Mouse (Mus musculus): ENCODE measurements around the gene Lima1.

Lima1 gene

GRCm38 (mm10) chr15:99807776-99808735 is 67.2 kb downstream of the Lima1 start:
- ChIA-PET POLR2A (interaction anchor here in 2 of 4 experiments (0.5 to 3.9 kb wide), 13 partner anchors 8 to 154 kb away, joined by 3 to 26 read pairs (median 5); partner anchors contain the start of gene Lima1 (in 1 of the 2)), CTCF (interaction anchor here in 1 of 4 experiments (1.1 kb wide), 2 partner anchors 71 to 96 kb away, joined by 3 to 5 read pairs; no protein-coding TSS in a partner anchor)

GRCm38 (mm10) chr15:99806171-99806570 is 69.1 kb downstream of the Lima1 start:
- POLR2A ChIA-PET = interaction anchor here (0.5 to 3.9 kb wide), 26 partner anchors 9 to 385 kb away, joined by 3 to 26 read pairs (median 4); partner anchors contain the start of genes Cox14 (in 1 of the 4) and Lima1 (in 1 of the 4)
- CTCF ChIA-PET = interaction anchor here in 3 of 4 experiments (0.7 to 1.5 kb wide), 7 partner anchors 9 to 428 kb away, joined by 3 read pairs; no protein-coding TSS in a partner anchor

- CTCF ChIA-PET = interaction anchor here in 3 of 4 experiments (0.7 to 1.5 kb wide), 6 partner anchors 9 to 428 kb away, joined by 3 read pairs; no protein-coding TSS in a partner anchor
- POLR2A ChIA-PET = interaction anchor here in 3 of 4 experiments (0.6 to 3.9 kb wide), 24 partner anchors 9 to 932 kb away, joined by 3 to 26 read pairs (median 4); partner anchors contain the start of genes Cox14 (in 1 of the 3) and Lima1 (in 1 of the 3)
Observed at GRCm38 (mm10) chr15:99805673-99806072, 69.6 kb downstream of the Lima1 start.

GRCm38 (mm10) chr15:99803186-99803644 is 72.0 kb downstream of the Lima1 start:
- POLR2A ChIA-PET = interaction anchor here in 3 of 4 experiments (0.7 to 2.2 kb wide), 16 partner anchors 10 to 170 kb away, joined by 3 to 10 read pairs (median 4); no protein-coding TSS in a partner anchor

GRCm38 (mm10) chr15:99801885-99802572 is 73.2 kb downstream of the Lima1 start:
- CTCF ChIA-PET = no interaction called here
- POLR2A ChIA-PET = interaction anchor here in 2 of 4 experiments (0.8 to 1.7 kb wide), 4 partner anchors 9 to 24 kb away, joined by 3 to 4 read pairs (median 4); no protein-coding TSS in a partner anchor

More at GRCm38 (mm10) chr15:99803186-99803644, 72.0 kb downstream of the Lima1 start:
- CTCF ChIA-PET = interaction anchor here in 2 of 4 experiments (0.6 to 1.4 kb wide), 4 partner anchors 9 to 36 kb away, joined by 3 to 6 read pairs (median 4); no protein-coding TSS in a partner anchor

GRCm38 (mm10) chr15:99799706-99800105 is 75.5 kb downstream of the Lima1 start:
- POLR2A ChIA-PET = interaction anchor here in 3 of 4 experiments (0.5 to 1.8 kb wide), 8 partner anchors 9 to 94 kb away, joined by 3 to 6 read pairs (median 3); partner anchors contain the start of genes Cox14 (in 1 of the 3) and Gm17349 (in 1 of the 3)
- CTCF ChIA-PET = interaction anchor here in 1 of 4 experiments (0.6 to 1.5 kb wide), 2 partner anchors 105 to 778 kb away, joined by 5 to 6 read pairs; no protein-coding TSS in a partner anchor

GRCm38 (mm10) chr15:99797898-99798297 is 77.4 kb downstream of the Lima1 start:
- ChIA-PET CTCF (interaction anchor here in 2 of 4 experiments (0.6 to 1.2 kb wide), 4 partner anchors 31 to 603 kb away, joined by 3 to 5 read pairs (median 3); partner anchors contain the start of gene Cox14 (in 1 of the 2)), POLR2A (interaction anchor here in 3 of 4 experiments (0.6 to 1.4 kb wide), 8 partner anchors 9 to 854 kb away, joined by 3 to 11 read pairs (median 4); partner anchors contain the start of gene Racgap1 (in 1 of the 3))

GRCm38 (mm10) chr15:99796735-99797134 is 78.5 kb downstream of the Lima1 start:
- ChIA-PET CTCF (interaction anchor here in 3 of 4 experiments (0.7 to 1.9 kb wide), 3 partner anchors 90 to 201 kb away, joined by 3 to 5 read pairs (median 4); no protein-coding TSS in a partner anchor), POLR2A (interaction anchor here in 2 of 4 experiments (0.5 to 1.4 kb wide), 2 partner anchors 10 to 78 kb away, joined by 3 to 5 read pairs; no protein-coding TSS in a partner anchor)

GRCm38 (mm10) chr15:99796066-99796465 is 79.2 kb downstream of the Lima1 start:
- ChIA-PET POLR2A (interaction anchor here in 1 of 4 experiments (1.1 to 1.5 kb wide), 2 partner anchors 78 to 83 kb away, joined by 3 read pairs; no protein-coding TSS in a partner anchor), CTCF (interaction anchor here in 1 of 4 experiments (1.9 kb wide), 1 partner anchor 200 kb away, joined by 4 read pairs; no protein-coding TSS in a partner anchor)

- ChIA-PET POLR2A (interaction anchor here (0.7 to 4.0 kb wide), 32 partner anchors 8 to 509 kb away, joined by 3 to 20 read pairs (median 4); partner anchors contain the start of genes Aqp6 (in 1 of the 4), Cox14 (in 1 of the 4) and Lima1 (in 1 of the 4)), CTCF (interaction anchor here (0.6 to 1.7 kb wide), 12 partner anchors 14 to 196 kb away, joined by 3 to 7 read pairs (median 4); partner anchors contain the start of genes Cox14 (in 2 of the 4) and Gm17349 (in 1 of the 4))
Observed at GRCm38 (mm10) chr15:99792221-99792815, 82.9 kb downstream of the Lima1 start.

GRCm38 (mm10) chr15:99791003-99791402 is 84.3 kb downstream of the Lima1 start:
- CTCF ChIA-PET = interaction anchor here in 3 of 4 experiments (0.6 to 1.5 kb wide), 6 partner anchors 85 to 1263 kb away, joined by 3 to 4 read pairs (median 4); partner anchors contain the start of gene Gm17349 (in 1 of the 3)
- POLR2A ChIA-PET = interaction anchor here in 3 of 4 experiments (0.6 to 4.0 kb wide), 26 partner anchors 8 to 181 kb away, joined by 3 to 20 read pairs (median 4); partner anchors contain the start of genes Cers5 (in 1 of the 3), Cox14 (in 1 of the 3) and Lima1 (in 1 of the 3)

GRCm38 (mm10) chr15:99790464-99790863 is 84.8 kb downstream of the Lima1 start:
- ChIA-PET POLR2A (interaction anchor here in 3 of 4 experiments (0.9 to 2.4 kb wide), 8 partner anchors 12 to 84 kb away, joined by 3 to 15 read pairs (median 4); partner anchors contain the start of gene Lima1 (in 1 of the 3)), CTCF (no interaction called here)

GRCm38 (mm10) chr15:99787625-99788120 is 87.6 kb downstream of the Lima1 start:
- ChIA-PET CTCF (no interaction called here), POLR2A (interaction anchor here in 1 of 4 experiments (0.8 to 1.2 kb wide), 4 partner anchors 9 to 701 kb away, joined by 3 to 5 read pairs (median 4); no protein-coding TSS in a partner anchor)

- CTCF ChIA-PET = interaction anchor here (0.5 to 2.0 kb wide), 36 partner anchors 10 to 193 kb away, joined by 3 to 20 read pairs (median 3); partner anchors contain the start of gene Cox14 (in 2 of the 4)
- POLR2A ChIA-PET = interaction anchor here (0.7 to 3.8 kb wide), 26 partner anchors 8 to 183 kb away, joined by 3 to 21 read pairs (median 4); partner anchors contain the start of gene Cox14 (in 2 of the 4)
Observed at GRCm38 (mm10) chr15:99778677-99779335, 96.5 kb downstream of the Lima1 start.

GRCm38 (mm10) chr15:99778148-99778547 is 97.1 kb downstream of the Lima1 start:
- ChIA-PET POLR2A (interaction anchor here (0.7 to 3.8 kb wide), 24 partner anchors 9 to 183 kb away, joined by 3 to 21 read pairs (median 4); partner anchors contain the start of gene Cox14 (in 2 of the 4)), CTCF (interaction anchor here (0.5 to 2.0 kb wide), 37 partner anchors 9 to 307 kb away, joined by 3 to 20 read pairs (median 3); partner anchors contain the start of gene Cox14 (in 2 of the 4))

Data from embryonic stem cell, embryonic (primary cell).